Mouse (Mus musculus) embryonic facial prominence, embryonic 12.5 days (tissue): Measurements from ENCODE around the gene Rab40c. TPM values are rescaled to one million over a fixed set of nuclear protein-coding genes. Genes with fewer than 3 reads are reported as not detected.
"Not testable (repeated sequence)": the region's sequence is repeated elsewhere in the genome, so short reads cannot be mapped to it uniquely, and the experiment has no call there.

ENCODE experiments used
- ATAC-seq: fragments of 200-750 bp; cut with Nextera tagmentation; 2 replicates; pipeline ENCODE4 v1.8.0; 2017; ENCODE audit not compliant: insufficient number of reproducible peaks, insufficient read depth, low FRiP score, low TSS enrichment
- H3K27ac ChIP-seq: fragments of 300-500 bp; sonication (generic); 2 replicates; pipeline ENCODE4 v1.5.1; 2016; ENCODE audit warnings: mild to moderate bottlenecking
- H3K27me3 ChIP-seq: fragments of 300-500 bp; sonication (generic); 2 replicates; pipeline ENCODE4 v1.6.1; 2016; ENCODE audit warnings: mild to moderate bottlenecking, moderate library complexity
- H3K36me3 ChIP-seq: fragments of 300-500 bp; sonication (generic); 2 replicates; pipeline ENCODE4 v1.6.1; 2016; ENCODE audit warnings: mild to moderate bottlenecking
- H3K4me1 ChIP-seq: fragments of 300-500 bp; sonication (generic); 2 replicates; pipeline ENCODE4 v1.6.1; 2016
- H3K4me2 ChIP-seq: fragments of 300-500 bp; sonication (generic); replicated peaks from 2 replicates; pipeline ENCODE4 v1.6.1; 2016; ENCODE audit warnings: mild to moderate bottlenecking, moderate library complexity
- H3K4me3 ChIP-seq: fragments of 300-500 bp; sonication (generic); 2 replicates; pipeline ENCODE4 v1.5.1; 2016; ENCODE audit warnings: mild to moderate bottlenecking
- H3K9ac ChIP-seq: fragments of 300-500 bp; sonication (generic); 2 replicates; pipeline ENCODE4 v1.6.1; 2016; ENCODE audit warnings: mild to moderate bottlenecking, moderate library complexity
- H3K9me3 ChIP-seq: fragments of 300-500 bp; sonication (generic); 2 replicates; pipeline ENCODE4 v1.6.1; 2016; ENCODE audit warnings: mild to moderate bottlenecking, moderate library complexity
- WGBS: fragments of 180-500 bp; shearing (Covaris S2); methylation state at CpG from one replicate; pipeline ENCODE4 v1.1.7; 2016; 5-methylcytosine and 5-hydroxymethylcytosine counted together
- polyA plus RNA-seq: library from polyadenylated mRNA; unstranded; fragments of >200 nt; fragmentation: Nextera tagmentation; extraction: Ambion mirVana; gene quantifications from 2 replicates; pipeline ENCODE4 v1.2.1, GENCODE M21; 2016

Gene Rab40c
- polyA plus RNA-seq, 1 experiment from 2014 or later: 37.4 TPM

DNA sequence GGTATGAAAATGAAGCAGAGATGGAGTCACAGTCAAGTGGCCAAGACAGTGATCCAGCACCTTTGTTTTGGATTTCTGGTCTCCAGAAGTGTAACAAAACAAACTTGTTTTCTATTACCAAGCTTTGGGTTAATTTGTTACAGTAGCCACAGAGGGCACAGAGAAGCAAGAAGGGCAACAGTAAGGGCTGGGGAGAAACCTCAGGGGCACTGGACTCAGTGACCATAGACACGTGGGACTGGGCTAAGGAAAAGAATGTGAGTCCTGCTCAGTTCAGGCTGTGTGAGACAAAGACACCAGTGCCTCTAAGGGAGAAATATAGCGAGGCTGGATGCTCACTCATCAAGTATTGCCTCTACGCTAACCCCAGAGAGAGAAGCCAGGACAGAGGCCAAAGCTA, 46.9 kb downstream of the Rab40c start:
- Histone ChIP-seq H3K9me3 (no peaks in the 10 kb centered on the region), H3K27ac (no peak overlapping the region), H3K9ac (no peak overlapping the region), H3K36me3 (peaks cover 1% of the 10 kb centered on the region; the same call in 1 of the 2 replicates), H3K4me1 (peaks cover 26% of the 10 kb centered on the region), H3K27me3 (no peaks in the 10 kb centered on the region), H3K4me2 (no peak overlapping the region), H3K4me3 (no peak overlapping the region)
- WGBS: 82% methylated on average over 3 of the region's 3 CpGs
- no peak for ATAC-seq

DNA sequence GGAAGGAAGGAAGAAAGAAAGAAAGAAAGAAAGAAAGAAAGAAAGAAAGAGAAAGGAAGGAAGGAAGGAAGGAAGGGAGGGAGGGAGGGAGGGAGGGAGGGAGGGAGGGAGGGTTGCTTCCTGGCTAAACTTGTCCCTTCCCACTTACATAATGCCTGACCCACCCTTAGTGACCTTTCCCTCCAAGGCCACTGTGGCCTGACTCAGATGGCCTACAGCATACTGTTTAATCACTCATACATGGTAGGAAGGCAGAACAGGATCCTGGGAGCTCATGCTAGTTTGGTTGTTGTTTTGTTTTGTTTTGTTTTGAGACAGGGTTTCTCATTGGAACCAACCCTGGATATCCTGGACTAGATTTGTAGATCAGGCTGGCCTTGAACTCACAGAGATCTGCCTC, 48.0 kb downstream of the Rab40c start:
- H3K36me3 ChIP-seq, H3K4me2 ChIP-seq, H3K4me3 ChIP-seq, H3K27ac ChIP-seq, H3K27me3 ChIP-seq, H3K9ac ChIP-seq, H3K9me3 ChIP-seq, ATAC-seq: not testable (repeated sequence)
- H3K4me1 ChIP-seq: peaks cover 25% of the 10 kb centered on the region

DNA sequence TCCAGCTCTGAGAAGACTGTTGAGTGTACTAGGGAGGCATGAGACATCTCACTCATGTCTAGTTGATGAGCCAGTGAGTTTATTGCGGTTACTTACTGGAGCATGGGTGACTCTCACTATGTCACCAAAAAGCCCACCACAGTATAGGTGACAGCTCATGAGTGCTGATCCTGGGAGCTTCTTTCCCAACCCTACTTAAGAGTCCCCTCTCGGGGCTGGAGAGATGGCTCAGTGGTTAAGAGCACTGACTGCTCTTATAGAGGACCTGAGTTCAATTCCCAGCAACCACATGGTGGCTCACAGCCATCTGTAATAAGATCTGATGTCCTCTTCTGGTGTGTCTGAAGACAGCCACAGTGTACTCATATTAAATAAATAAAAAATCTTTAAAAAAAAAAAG, 49.6 kb downstream of the Rab40c start:
- H3K36me3 ChIP-seq: no peaks in the 10 kb centered on the region
- no peak overlapping the region for H3K27ac ChIP-seq
- H3K4me3 ChIP-seq: no peak overlapping the region
- no peak overlapping the region for H3K9ac ChIP-seq
- peaks cover 17% of the 10 kb centered on the region for H3K4me1 ChIP-seq
- no peaks in the 10 kb centered on the region for H3K9me3 ChIP-seq
- ATAC-seq: no peak
- 89% methylated on average over 2 of the region's 2 CpGs for WGBS
- H3K27me3 ChIP-seq: no peaks in the 10 kb centered on the region
- no peak overlapping the region for H3K4me2 ChIP-seq

DNA sequence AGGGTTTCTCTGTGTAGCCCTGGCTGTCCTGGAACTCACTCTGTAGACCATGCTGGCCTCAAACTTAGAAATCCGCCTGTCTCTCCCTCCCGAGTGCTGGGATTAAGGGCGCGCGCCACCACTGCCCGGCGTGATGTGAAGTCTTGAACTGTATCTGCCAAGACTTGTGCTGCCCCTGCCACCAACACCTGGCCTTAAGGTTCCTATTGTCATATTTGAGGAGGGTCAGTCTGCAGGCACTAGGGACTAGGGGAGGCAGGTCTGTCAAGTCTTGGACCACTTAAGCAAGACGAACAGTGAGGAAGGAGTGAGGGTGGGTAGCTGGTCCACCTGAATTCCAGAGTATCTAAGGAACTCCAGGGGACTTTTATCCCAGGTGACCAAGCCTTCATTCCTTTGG, 50.0 kb downstream of the Rab40c start:
- peaks cover 17% of the 10 kb centered on the region for H3K4me1 ChIP-seq

DNA sequence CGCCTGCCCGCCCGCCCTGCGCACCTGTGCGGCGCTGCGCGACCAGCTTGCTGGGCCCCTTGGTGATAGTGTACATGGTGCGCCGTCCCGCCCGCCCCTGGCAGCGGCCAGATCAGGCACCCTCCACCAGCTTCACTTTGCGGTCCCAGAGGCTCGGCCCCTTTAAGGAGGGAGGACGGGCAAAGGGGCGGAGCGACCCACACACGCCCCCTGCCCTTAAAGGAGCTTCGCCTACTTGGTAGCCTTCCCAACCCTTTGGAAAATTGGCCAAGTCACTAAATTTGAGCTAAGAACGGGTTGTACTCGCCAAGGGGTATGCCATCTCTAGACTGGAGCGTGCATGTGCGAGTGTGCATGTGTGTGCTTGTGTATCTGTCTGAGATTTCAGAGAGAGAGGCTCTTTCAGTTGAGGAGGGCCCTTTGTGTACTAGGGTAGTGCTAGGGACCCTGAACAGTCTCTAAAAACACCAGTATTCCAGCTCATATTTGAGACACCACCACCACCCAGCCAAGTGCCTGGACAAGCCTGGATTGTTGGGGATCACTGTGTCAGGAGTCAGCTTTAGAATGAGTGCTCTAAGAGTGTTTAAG, 50.8 kb downstream of the Rab40c start, which contains the start of gene Mcrip2:
TSS of gene Mcrip2 (minus strand) at position 164 of the 591 bp plus-strand sequence.
- Histone ChIP-seq H3K9ac (peak within 1 kb of the TSS; percentile 38), H3K4me1 (peaks cover 14% of the 10 kb centered on the region), H3K9me3 (no peaks in the 10 kb centered on the region), H3K36me3 (no peaks in the 10 kb centered on the region), H3K27ac (peak within 1 kb of the TSS; percentile 33; the same call in 1 of the 2 replicates), H3K27me3 (no peaks in the 10 kb centered on the region), H3K4me3 (peak within 1 kb of the TSS; percentile 67), H3K4me2 (peak within 1 kb of the TSS; percentile 87)
- ATAC-seq: peak; percentile 84
- under 1% methylated on average over 24 of the region's 24 CpGs for WGBS

More for the DNA sequence above, 50.0 kb downstream of the Rab40c start:
- Histone ChIP-seq H3K9me3 (no peaks in the 10 kb centered on the region), H3K9ac (no peak overlapping the region), H3K4me2 (no peak overlapping the region), H3K4me3 (no peak overlapping the region), H3K27ac (no peak overlapping the region), H3K36me3 (no peaks in the 10 kb centered on the region), H3K27me3 (no peaks in the 10 kb centered on the region)
- no peak for ATAC-seq
- 92% methylated on average over 8 of the region's 8 CpGs for WGBS

DNA sequence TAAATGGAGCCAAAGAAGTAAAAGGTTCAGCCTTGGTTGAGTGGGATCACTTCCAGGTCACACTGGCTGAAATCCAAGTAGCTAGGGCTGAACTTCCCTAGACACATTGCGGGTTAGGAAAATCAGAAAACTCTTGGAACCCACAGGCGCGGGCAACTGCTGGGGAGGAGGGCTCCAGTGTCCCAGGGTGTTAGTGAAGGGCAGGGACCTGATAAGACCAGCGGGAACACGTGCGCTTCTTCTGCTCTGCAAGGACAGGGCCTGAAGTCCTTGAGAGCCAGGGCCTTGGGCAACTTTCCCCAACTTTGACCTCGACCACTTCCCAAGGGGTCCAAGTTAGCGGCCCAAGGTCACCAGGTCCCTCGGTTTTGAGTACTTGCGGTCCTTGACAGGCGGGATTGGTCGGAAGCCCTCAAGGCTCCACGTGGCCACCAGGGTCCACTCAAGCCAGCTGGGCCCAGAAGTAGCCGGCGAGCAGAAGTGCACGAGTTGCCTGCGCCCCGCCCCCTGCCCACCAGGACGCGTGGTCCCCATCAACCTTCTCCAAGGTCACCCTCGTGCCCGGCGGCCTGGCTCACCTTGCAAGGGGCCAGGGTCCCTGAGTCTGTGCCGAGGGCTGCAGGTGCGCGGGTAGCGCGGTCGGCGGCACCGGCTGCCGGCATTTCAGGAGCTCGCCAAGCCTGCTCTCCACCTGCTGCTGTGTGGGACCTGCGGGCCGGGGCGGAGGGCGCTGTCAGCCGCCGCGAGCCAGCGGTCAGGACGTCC, 51.5 kb downstream of the Rab40c start:
- H3K36me3 ChIP-seq: no peaks in the 10 kb centered on the region
- H3K4me2 ChIP-seq: peak overlapping the region; percentile 87
- peaks cover 14% of the 10 kb centered on the region for H3K4me1 ChIP-seq
- no peaks in the 10 kb centered on the region for H3K9me3 ChIP-seq
- H3K9ac ChIP-seq: peak overlapping the region; percentile 38
- peak overlapping the region; percentile 33; the same call in 1 of the 2 replicates for H3K27ac ChIP-seq
- 1% methylated on average over 42 of the region's 42 CpGs for WGBS
- H3K4me3 ChIP-seq: peak overlapping the region; percentile 67
- ATAC-seq: peak; percentile 23
- H3K27me3 ChIP-seq: no peaks in the 10 kb centered on the region

DNA sequence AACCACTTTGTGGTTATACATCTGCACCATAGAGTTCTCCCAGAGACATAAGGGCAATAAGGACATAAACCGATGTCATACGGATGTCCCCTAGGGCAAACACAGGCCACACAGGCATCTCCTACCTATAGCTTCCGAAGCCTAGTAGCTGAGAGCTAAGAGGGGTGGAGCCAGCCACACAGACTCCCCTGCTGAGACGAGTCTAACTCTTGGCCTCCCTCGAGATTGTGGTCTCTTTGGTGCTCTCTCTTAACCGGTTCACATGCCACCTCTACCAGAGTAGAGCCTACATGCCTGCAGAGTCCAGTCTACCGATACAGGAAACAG, 52.1 kb downstream of the Rab40c start:
- no peak overlapping the region for H3K27ac ChIP-seq
- WGBS: 13% methylated on average over 7 of the region's 7 CpGs
- H3K9ac ChIP-seq: no peak overlapping the region

DNA sequence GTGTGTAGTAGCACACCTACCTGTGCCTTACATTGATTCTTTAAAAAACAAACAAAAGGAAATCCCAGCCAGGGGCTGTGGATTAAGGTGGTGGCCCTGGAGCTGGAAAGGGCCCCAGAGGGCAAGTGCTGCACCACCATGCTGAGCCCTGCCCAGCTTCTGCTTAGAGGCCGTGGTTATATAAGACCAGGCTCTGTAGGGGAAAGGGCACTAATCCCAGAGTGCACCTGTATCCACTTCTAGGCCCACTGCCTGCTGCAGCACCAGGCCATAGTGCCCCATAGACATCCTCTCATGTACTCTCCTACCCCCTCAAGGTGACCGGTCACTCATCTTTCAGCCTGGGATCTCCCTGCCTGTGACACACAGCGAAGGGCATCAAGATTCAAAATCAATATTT, 53.4 kb downstream of the Rab40c start:
- no peak overlapping the region for H3K27ac ChIP-seq
- ATAC-seq: no peak
- H3K4me2 ChIP-seq: no peak overlapping the region
- no peak overlapping the region for H3K4me3 ChIP-seq
- H3K9me3 ChIP-seq: no peaks in the 10 kb centered on the region
- peaks cover 21% of the 10 kb centered on the region for H3K4me1 ChIP-seq
- H3K27me3 ChIP-seq: no peaks in the 10 kb centered on the region
- H3K36me3 ChIP-seq: no peaks in the 10 kb centered on the region
- WGBS: 90% methylated on average over 3 of the region's 3 CpGs
- H3K9ac ChIP-seq: no peak overlapping the region

More for the DNA sequence above, 52.1 kb downstream of the Rab40c start:
- Histone ChIP-seq H3K4me1 (peaks cover 14% of the 10 kb centered on the region), H3K36me3 (no peaks in the 10 kb centered on the region), H3K4me3 (peak overlapping the region; percentile 67), H3K27me3 (no peaks in the 10 kb centered on the region), H3K4me2 (peak overlapping the region; percentile 87), H3K9me3 (no peaks in the 10 kb centered on the region)
- ATAC-seq: no peak

DNA sequence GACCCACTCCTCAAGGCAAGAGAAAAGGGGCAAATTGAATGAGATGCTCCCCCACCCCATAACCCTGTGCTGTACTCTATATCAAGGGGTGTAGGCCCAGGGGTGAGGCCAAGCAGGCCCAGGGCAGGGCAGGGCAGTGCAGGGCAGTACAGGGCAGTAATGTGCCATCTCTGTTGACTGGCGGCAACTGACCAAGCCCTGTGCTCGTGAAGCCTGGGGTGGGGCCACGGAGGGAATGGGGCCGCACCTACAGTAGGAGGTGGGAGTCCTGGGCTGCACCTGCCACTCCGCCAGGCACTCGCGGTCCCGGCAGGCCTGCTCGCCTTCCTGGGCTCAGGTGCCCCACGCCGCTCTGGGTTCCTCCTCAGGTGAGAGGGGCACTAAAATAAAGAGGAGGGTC, 54.2 kb downstream of the Rab40c start:
- Histone ChIP-seq H3K27ac (no peak overlapping the region), H3K9me3 (no peaks in the 10 kb centered on the region), H3K36me3 (no peaks in the 10 kb centered on the region), H3K4me3 (no peak overlapping the region), H3K27me3 (no peaks in the 10 kb centered on the region), H3K4me1 (peaks cover 28% of the 10 kb centered on the region), H3K4me2 (no peak overlapping the region), H3K9ac (no peak overlapping the region)
- 90% methylated on average over 11 of the region's 11 CpGs for WGBS
- ATAC-seq: no peak

DNA sequence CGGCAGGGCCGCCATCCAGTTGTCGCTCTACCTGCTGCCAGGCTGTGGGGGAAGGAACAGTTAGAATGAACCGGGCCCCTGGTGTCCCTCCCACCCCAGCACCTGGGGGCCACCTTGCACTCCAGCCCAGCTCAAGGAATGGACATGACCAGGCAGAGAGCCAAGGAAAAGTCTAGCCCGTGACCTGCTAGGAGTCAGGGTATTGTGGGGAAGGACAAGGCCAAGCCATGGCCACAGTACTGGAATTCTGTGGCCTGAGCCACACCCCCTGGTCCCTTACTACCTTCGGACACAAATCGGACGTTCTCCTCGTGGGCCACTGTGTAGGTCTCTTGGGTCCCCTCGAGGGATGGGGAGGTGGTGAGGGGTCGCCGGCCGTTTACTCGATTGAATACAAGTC, 55.2 kb downstream of the Rab40c start:
- no peak for ATAC-seq
- Histone ChIP-seq H3K4me3 (no peak overlapping the region), H3K4me1 (peaks cover 31% of the 10 kb centered on the region), H3K27ac (no peak overlapping the region), H3K4me2 (no peak overlapping the region), H3K9me3 (no peaks in the 10 kb centered on the region), H3K9ac (no peak overlapping the region), H3K36me3 (no peaks in the 10 kb centered on the region), H3K27me3 (no peaks in the 10 kb centered on the region)
- 88% methylated on average over 14 of the region's 14 CpGs for WGBS

DNA sequence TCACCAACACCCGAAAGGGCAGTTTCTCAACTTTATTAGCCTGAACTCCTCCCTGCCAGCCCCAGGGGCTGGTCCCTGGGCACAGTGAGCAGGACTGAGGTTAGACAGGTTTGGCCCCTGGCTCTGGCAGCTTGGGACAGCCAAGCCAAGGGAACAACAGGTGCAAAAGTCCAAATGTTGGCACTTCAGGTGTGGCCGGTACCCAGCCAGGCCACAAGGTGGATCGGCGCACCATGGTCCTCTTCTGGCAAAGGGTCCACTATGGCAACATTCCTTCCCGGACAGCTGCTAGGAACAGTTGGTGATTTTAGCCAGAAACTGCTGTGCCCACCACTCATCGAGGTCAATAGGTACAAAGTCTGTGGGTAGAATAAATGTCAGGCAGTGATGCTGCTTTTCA, 55.8 kb downstream of the Rab40c start:
- H3K27me3 ChIP-seq: no peaks in the 10 kb centered on the region
- no peaks in the 10 kb centered on the region for H3K9me3 ChIP-seq
- no peak for ATAC-seq
- no peak overlapping the region for H3K4me3 ChIP-seq
- no peak overlapping the region for H3K9ac ChIP-seq
- peaks cover 27% of the 10 kb centered on the region for H3K4me1 ChIP-seq
- H3K27ac ChIP-seq: no peak overlapping the region
- no peak overlapping the region for H3K4me2 ChIP-seq
- no peaks in the 10 kb centered on the region for H3K36me3 ChIP-seq
- 90% methylated on average over 6 of the region's 6 CpGs for WGBS
